Mouse (Mus musculus): ENCODE measurements around the gene Olfr524. TPM values are rescaled to one million over a fixed set of nuclear protein-coding genes. Genes with fewer than 3 reads are reported as not detected.

The Olfr524 gene
- polyA plus RNA-seq, 1 experiment from 2014 or later: not detected

DNA sequence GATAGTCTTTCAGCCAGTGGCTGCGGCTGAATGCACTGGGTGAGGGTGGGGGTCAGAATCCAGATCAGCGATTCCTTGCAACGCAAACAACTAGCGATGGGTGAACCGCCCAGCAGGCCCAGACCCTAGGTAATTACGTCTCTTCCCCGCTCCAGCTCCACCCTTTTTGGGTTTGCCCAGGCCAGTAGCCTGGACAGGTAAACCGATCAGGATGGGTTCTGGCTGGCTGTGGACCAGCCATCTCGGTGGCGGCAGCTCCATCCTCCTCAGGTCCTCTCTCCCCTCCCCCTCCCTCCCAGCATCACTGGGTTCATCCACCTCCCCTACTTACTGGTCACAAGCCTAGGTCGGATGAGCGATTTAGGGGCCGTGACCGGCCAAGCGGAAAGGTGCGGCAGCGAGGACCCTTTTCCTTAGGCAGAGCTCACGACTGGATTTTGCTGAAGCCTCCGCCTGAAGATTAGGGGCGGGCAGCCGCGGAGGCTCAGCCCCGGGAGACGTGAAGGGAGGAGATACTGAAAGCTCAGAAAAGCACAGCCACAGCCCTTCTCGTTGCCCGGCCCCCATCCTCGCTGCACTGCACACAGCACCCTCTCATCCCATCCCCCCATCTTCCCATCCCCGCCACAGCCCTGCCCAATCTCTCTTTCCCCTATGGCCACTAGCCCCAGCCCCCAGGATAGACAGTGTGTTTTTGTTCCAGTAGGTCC lies 51.4 kb downstream of the Olfr524 start, which contains the start of gene Sprn:
Gene Sprn (minus strand): TSS at position 660 of the 710 bp plus-strand sequence.
- H3K27ac ChIP-seq (ENCODE audit: low read length): no peak within 1 kb of the TSS
- 4% methylated on average over 28 of the region's 28 CpGs for WGBS
- H3K4me2 ChIP-seq (replicated peaks; ENCODE audit: low read depth, low read length): no peak within 1 kb of the TSS
- TF ChIP-seq CTCF (IDR thresholded peaks at IDR 0.05) (no peak), EP300 (IDR thresholded peaks at IDR 0.05) (no peak)
- H3K9ac ChIP-seq (replicated peaks; ENCODE audit: low read depth): no peak within 1 kb of the TSS
- DNase-seq (ENCODE audit: low spot score) (no peak), ATAC-seq (no peak)
- no peaks in the 10 kb centered on the region for H3K4me1 ChIP-seq (ENCODE audit: insufficient read depth, low read depth, low read length)
- peaks cover 20% of the 10 kb centered on the region; the same call in 1 of the 2 replicates for H3K27me3 ChIP-seq (replicated peaks; ENCODE audit: insufficient read depth, low read length)
- no peaks in the 10 kb centered on the region for H3K36me3 ChIP-seq (ENCODE audit: insufficient read depth, low read length)
- no peak within 1 kb of the TSS for H3K4me3 ChIP-seq (ENCODE audit: low read depth, low read length)
- no peaks in the 10 kb centered on the region for H3K9me3 ChIP-seq (ENCODE audit: low read length)

DNA sequence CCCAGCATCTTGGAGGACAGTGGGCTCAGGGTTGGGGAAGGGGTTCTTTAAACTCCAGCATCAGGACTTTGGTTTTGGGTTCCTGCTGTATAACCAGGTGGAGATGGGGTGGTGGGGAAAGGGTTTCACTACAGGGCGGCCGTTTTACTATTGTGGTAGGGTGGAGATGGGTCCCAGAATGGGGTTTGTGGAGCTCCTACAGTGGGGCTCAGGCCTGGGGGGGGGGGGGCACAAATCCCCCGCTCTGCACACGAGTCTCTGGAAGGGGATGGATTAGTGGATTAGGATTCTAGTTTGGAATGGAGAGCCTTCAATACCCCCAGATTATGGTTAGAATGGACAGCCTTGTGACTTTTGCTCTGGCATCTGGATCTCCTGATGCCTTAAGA lies 51.9 kb downstream of the Olfr524 start:
- H3K27me3 ChIP-seq (replicated peaks; ENCODE audit: insufficient read depth, low read length): peaks cover 20% of the 10 kb centered on the region; the same call in 1 of the 2 replicates
- no peaks in the 10 kb centered on the region for H3K4me1 ChIP-seq (ENCODE audit: insufficient read depth, low read depth, low read length)
- no peak overlapping the region for H3K9ac ChIP-seq (replicated peaks; ENCODE audit: low read depth)
- H3K9me3 ChIP-seq (ENCODE audit: low read length): no peaks in the 10 kb centered on the region
- H3K4me2 ChIP-seq (replicated peaks; ENCODE audit: low read depth, low read length): no peak overlapping the region
- no peaks in the 10 kb centered on the region for H3K36me3 ChIP-seq (ENCODE audit: insufficient read depth, low read length)
- TF ChIP-seq CTCF (IDR thresholded peaks at IDR 0.05) (no peak), EP300 (IDR thresholded peaks at IDR 0.05) (no peak)
- no peak overlapping the region for H3K27ac ChIP-seq (ENCODE audit: low read length)
- 22% methylated on average over 4 of the region's 4 CpGs for WGBS
- DNase-seq (ENCODE audit: low spot score) (no peak), ATAC-seq (no peak)
- no peak overlapping the region for H3K4me3 ChIP-seq (ENCODE audit: low read depth, low read length)

GRCm38 (mm10) chr7:140153383-140153782 lies 52.4 kb downstream of the Olfr524 start:
- 6% methylated on average over 28 of the region's 28 CpGs for WGBS

More at GRCm38 (mm10) chr7:140153383-140153782, 52.4 kb downstream of the Olfr524 start:
- H3K4me3 ChIP-seq (ENCODE audit: low read depth, low read length): no peak overlapping the region
- ATAC-seq: no peak
- no peak for DNase-seq (ENCODE audit: low spot score)
- H3K4me2 ChIP-seq (replicated peaks; ENCODE audit: low read depth, low read length): peak overlapping the region; percentile 32; the same call in 1 of the 2 replicates
- no peaks in the 10 kb centered on the region for H3K36me3 ChIP-seq (ENCODE audit: insufficient read depth, low read length)
- peaks cover 20% of the 10 kb centered on the region; the same call in 1 of the 2 replicates for H3K27me3 ChIP-seq (replicated peaks; ENCODE audit: insufficient read depth, low read length)
- H3K27ac ChIP-seq (ENCODE audit: low read length): no peak overlapping the region
- TF ChIP-seq CTCF (IDR thresholded peaks at IDR 0.05): no peak
- TF ChIP-seq EP300 (IDR thresholded peaks at IDR 0.05): no peak
- H3K9me3 ChIP-seq (ENCODE audit: low read length): no peaks in the 10 kb centered on the region
- H3K9ac ChIP-seq (replicated peaks; ENCODE audit: low read depth): no peak overlapping the region
- no peaks in the 10 kb centered on the region for H3K4me1 ChIP-seq (ENCODE audit: insufficient read depth, low read depth, low read length)

Other genes with a start within 250 kb of the Olfr524 start
- 5.6 and 7.3 TPM in 2 replicates for gene 6430531B16Rik, start 227.2 kb downstream of the Olfr524 start, polyA plus RNA-seq (2015; fragmentation: Nextera tagmentation; extraction: Ambion mirVana)
- 5.8 and 7.0 TPM in 2 replicates for gene Adam8, start 213.4 kb downstream of the Olfr524 start, polyA plus RNA-seq (2015; fragmentation: Nextera tagmentation; extraction: Ambion mirVana)
- gene Zfp511, start 169.6 kb downstream of the Olfr524 start, polyA plus RNA-seq (2015; fragmentation: Nextera tagmentation; extraction: Ambion mirVana): 21.5 and 23.0 TPM in 2 replicates
- gene Tubgcp2, start 169.3 kb downstream of the Olfr524 start, polyA plus RNA-seq (2015; fragmentation: Nextera tagmentation; extraction: Ambion mirVana): 20.8 and 22.4 TPM in 2 replicates
- gene Msx3, start 156.9 kb downstream of the Olfr524 start, polyA plus RNA-seq (2015; fragmentation: Nextera tagmentation; extraction: Ambion mirVana): not detected in 2 replicates
- gene Caly, start 123.4 kb downstream of the Olfr524 start, polyA plus RNA-seq (2015; fragmentation: Nextera tagmentation; extraction: Ambion mirVana): 0.29 TPM in 2 replicates
- gene Prap1, start 112.6 kb downstream of the Olfr524 start, polyA plus RNA-seq (2015; fragmentation: Nextera tagmentation; extraction: Ambion mirVana): not detected in 2 replicates
- gene Fuom, start 103.5 kb downstream of the Olfr524 start, polyA plus RNA-seq (2015; fragmentation: Nextera tagmentation; extraction: Ambion mirVana): 18.8 and 19.0 TPM in 2 replicates
- 16.1 and 17.3 TPM in 2 replicates for gene Paox, start 90.2 kb downstream of the Olfr524 start, polyA plus RNA-seq (2015; fragmentation: Nextera tagmentation; extraction: Ambion mirVana)
- gene Echs1, start 89.5 kb downstream of the Olfr524 start, polyA plus RNA-seq (2015; fragmentation: Nextera tagmentation; extraction: Ambion mirVana): 129 and 133 TPM in 2 replicates
- 15.9 and 20.7 TPM in 2 replicates for gene Mtg1, start 68.4 kb downstream of the Olfr524 start, polyA plus RNA-seq (2015; fragmentation: Nextera tagmentation; extraction: Ambion mirVana)
- gene Sprn, start 51.1 kb downstream of the Olfr524 start, polyA plus RNA-seq (2015; fragmentation: Nextera tagmentation; extraction: Ambion mirVana): 0.10 and 0.19 TPM in 2 replicates
- gene Olfr522, start 41.2 kb downstream of the Olfr524 start, polyA plus RNA-seq (2015; fragmentation: Nextera tagmentation; extraction: Ambion mirVana): not detected in 2 replicates
- gene Olfr523, start 32.7 kb downstream of the Olfr524 start, polyA plus RNA-seq (2015; fragmentation: Nextera tagmentation; extraction: Ambion mirVana): not detected in 2 replicates
- gene Cd163l1, start 12.3 kb upstream of the Olfr524 start, polyA plus RNA-seq (2015; fragmentation: Nextera tagmentation; extraction: Ambion mirVana): 0.23 and 0.56 TPM in 2 replicates
- gene 5830411N06Rik, start 41.3 kb upstream of the Olfr524 start, polyA plus RNA-seq (2015; fragmentation: Nextera tagmentation; extraction: Ambion mirVana): 0.05 TPM in 1 of 2 replicates, not detected in the other
- not detected in 2 replicates for gene Olfr525, start 114.9 kb upstream of the Olfr524 start, polyA plus RNA-seq (2015; fragmentation: Nextera tagmentation; extraction: Ambion mirVana)
- not detected in 2 replicates for gene Olfr527, start 128.1 kb upstream of the Olfr524 start, polyA plus RNA-seq (2015; fragmentation: Nextera tagmentation; extraction: Ambion mirVana)
- gene Olfr60, start 155.7 kb upstream of the Olfr524 start, polyA plus RNA-seq (2015; fragmentation: Nextera tagmentation; extraction: Ambion mirVana): not detected in 2 replicates
- gene Olfr530, start 170.4 kb upstream of the Olfr524 start, polyA plus RNA-seq (2015; fragmentation: Nextera tagmentation; extraction: Ambion mirVana): not detected in 2 replicates
- gene Olfr531, start 197.0 kb upstream of the Olfr524 start, polyA plus RNA-seq (2015; fragmentation: Nextera tagmentation; extraction: Ambion mirVana): not detected in 2 replicates
- gene Olfr532, start 215.7 kb upstream of the Olfr524 start, polyA plus RNA-seq (2015; fragmentation: Nextera tagmentation; extraction: Ambion mirVana): not detected in 2 replicates

Data from lung, postnatal 0 days (tissue).